Mouse (Mus musculus) spleen, adult 2 months (tissue): ENCODE data around the gene Hist1h4j. TPM values are rescaled to one million over a fixed set of nuclear protein-coding genes. Genes with fewer than 3 reads are reported as not detected.
A peak's percentile ranks its signal among the peaks of the same experiment; 100 is the strongest.
"Not testable (repeated sequence)": the region's sequence is repeated elsewhere in the genome, so short reads cannot be mapped to it uniquely, and the experiment has no call there.

ENCODE experiments used
- DNase-seq, 2 experiments: peaks; one replicate each; pipeline versions ENCODE4 v3.0.0 to v3.0.0-alpha.2; 2012 to 2021; ENCODE audit warnings: low spot score in 2 of 2, low read depth in 1 of 2
- H3K27ac ChIP-seq: fragments of 200-500 bp; 2 replicates; pipeline ENCODE4 v1.5.1; 2012; ENCODE audit warnings: low read length, inconsistent platforms; ENCODE audit not compliant: insufficient read depth
- H3K27me3 ChIP-seq: fragments of 200-500 bp; 2 replicates; pipeline ENCODE4 v1.6.1; 2012; ENCODE audit warnings: mild to moderate bottlenecking, moderate library complexity, low read length, inconsistent platforms; ENCODE audit not compliant: control insufficient read depth, insufficient read depth
- H3K36me3 ChIP-seq: fragments of 200-500 bp; 2 replicates; pipeline ENCODE4 v1.6.1; 2012; ENCODE audit warnings: mild to moderate bottlenecking, low read length, inconsistent platforms; ENCODE audit not compliant: control insufficient read depth, insufficient read depth
- H3K4me1 ChIP-seq: fragments of 200-500 bp; 2 replicates; pipeline ENCODE4 v1.6.1; 2011; ENCODE audit warnings: inconsistent platforms; ENCODE audit not compliant: control insufficient read depth, insufficient read depth, insufficient read length
- H3K4me3 ChIP-seq: fragments of 200-500 bp; 2 replicates; pipeline ENCODE4 v1.5.1; 2011; ENCODE audit warnings: mild to moderate bottlenecking, inconsistent platforms; ENCODE audit not compliant: insufficient read depth, insufficient read length; ENCODE audit errors: extremely low read depth
- CTCF ChIP-seq: fragments of 200-500 bp; IDR thresholded peaks from 2 replicates; pipeline ENCODE4 v1.5.1; 2011; ENCODE audit warnings: mild to moderate bottlenecking, inconsistent platforms; ENCODE audit not compliant: insufficient read depth, insufficient read length, insufficient replicate concordance; ENCODE audit errors: extremely low read depth
- POLR2A ChIP-seq: fragments of 200-500 bp; IDR thresholded peaks from 2 replicates; pipeline ENCODE4 v1.6.1; 2011; ENCODE audit warnings: low read depth, low read length, inconsistent platforms
- WGBS: fragments of 180-500 bp; shearing (Covaris S2); methylation state at CpG from one replicate; pipeline ENCODE4 v1.1.7; 2018; 5-methylcytosine and 5-hydroxymethylcytosine counted together
- polyA plus RNA-seq: library from polyadenylated mRNA; depleted of rRNA; stranded (reverse); fragments of >200 nt; gene quantifications from 2 replicates; pipeline ENCODE4 v1.2.3, GENCODE M21; 2012

Gene Hist1h4j
- polyA plus RNA-seq, 1 experiment = 9.1 TPM

- no peaks in the 10 kb centered on the region; the same call in 1 of the 2 replicates for H3K4me1 ChIP-seq
- H3K4me3 ChIP-seq = peak overlapping the region; percentile 77
- H3K27ac ChIP-seq = peak overlapping the region; percentile 91
- WGBS = 2% methylated on average over 33 of the region's 33 CpGs
- peak; percentile 10; the same call in 1 of the 2 replicates for TF ChIP-seq POLR2A
- no peak for TF ChIP-seq CTCF
- DNase-seq = peak; percentile 63 to 89
- H3K27me3 ChIP-seq = no peaks in the 10 kb centered on the region
- no peaks in the 10 kb centered on the region for H3K36me3 ChIP-seq
Measured at GRCm38 (mm10) chr13:21778814-21779766, 44.2 kb downstream of the Hist1h4j start.

- peak in 1 of 2 experiments; percentile 53 for DNase-seq
- Histone ChIP-seq H3K27ac (peak within 1 kb of the TSS; percentile 80), H3K27me3 (no peaks in the 10 kb centered on the region), H3K36me3 (no peaks in the 10 kb centered on the region), H3K4me3 (peak within 1 kb of the TSS; percentile 69), H3K4me1 (no peaks in the 10 kb centered on the region; the same call in 1 of the 2 replicates)
- under 1% methylated on average over 44 of the region's 44 CpGs for WGBS
- TF ChIP-seq POLR2A = no peak; the same call in 1 of the 2 replicates
- no peak for TF ChIP-seq CTCF
Measured at GRCm38 (mm10) chr13:21779767-21780731, 45.2 kb downstream of the Hist1h4j start, which contains the start of gene Hist1h1b. Gene Hist1h1b (minus strand): TSS chr13:21780625.

- Histone ChIP-seq H3K36me3 (no peaks in the 10 kb centered on the region), H3K4me3 (no peak overlapping the region; the same call in 1 of the 2 replicates), H3K27ac (peak overlapping the region; percentile 57; the same call in 1 of the 2 replicates), H3K4me1 (no peaks in the 10 kb centered on the region; the same call in 1 of the 2 replicates), H3K27me3 (no peaks in the 10 kb centered on the region)
- WGBS = 49% methylated on average over 6 of the region's 6 CpGs
- no peak for TF ChIP-seq CTCF
- no peak for TF ChIP-seq POLR2A
- no peak for DNase-seq
Measured at GRCm38 (mm10) chr13:21781021-21781555, 46.2 kb downstream of the Hist1h4j start.

GRCm38 (mm10) chr13:21781639-21782038 is 46.8 kb downstream of the Hist1h4j start:
- Histone ChIP-seq H3K4me3 (no peak overlapping the region), H3K36me3 (no peaks in the 10 kb centered on the region), H3K4me1 (no peaks in the 10 kb centered on the region; the same call in 1 of the 2 replicates), H3K27ac (no peak overlapping the region), H3K27me3 (no peaks in the 10 kb centered on the region)
- DNase-seq = no peak
- 94% methylated on average over 1 of the region's 1 CpGs for WGBS
- TF ChIP-seq POLR2A (no peak), CTCF (no peak)

- 2% methylated on average over 14 of the region's 35 CpGs for WGBS
- H3K4me1 ChIP-seq, H3K36me3 ChIP-seq, H3K27me3 ChIP-seq, DNase-seq: not testable (repeated sequence)
- peak overlapping the region; percentile 42 for H3K4me3 ChIP-seq
- H3K27ac ChIP-seq = peak overlapping the region; percentile 88
Measured at GRCm38 (mm10) chr13:21782361-21783254, 47.7 kb downstream of the Hist1h4j start.

- no peaks in the 10 kb centered on the region; the same call in 1 of the 2 replicates for H3K4me1 ChIP-seq
- peak; percentile 21 to 83 for DNase-seq
- under 1% methylated on average over 16 of the region's 20 CpGs for WGBS
Measured at GRCm38 (mm10) chr13:21783255-21783617, 48.4 kb downstream of the Hist1h4j start, which contains the start of gene Hist1h3i. Gene Hist1h3i (minus strand): TSS chr13:21783370.

More at GRCm38 (mm10) chr13:21783255-21783617, 48.4 kb downstream of the Hist1h4j start, which contains the start of gene Hist1h3i:
- Histone ChIP-seq H3K36me3 (no peaks in the 10 kb centered on the region), H3K27me3 (no peaks in the 10 kb centered on the region), H3K27ac (peak within 1 kb of the TSS; percentile 88), H3K4me3 (peak within 1 kb of the TSS; percentile 51)
- TF ChIP-seq CTCF (no peak), POLR2A (peak; percentile 38)
